Mouse (Mus musculus) adrenal gland, postnatal 25 days (tissue): Measurements from ENCODE around the gene Ntrk2. TPM values are rescaled to one million over a fixed set of nuclear protein-coding genes. Genes with fewer than 3 reads are reported as not detected.

Experiments
- DNase-seq: peaks from one replicate; pipeline ENCODE4 v3.0.0; 2021; ENCODE audit warnings: mixed read lengths
- total RNA-seq: library from RNA; stranded (reverse); gene quantifications from 2 replicates; pipeline ENCODE4 v1.2.3, GENCODE M21; 2021

Gene Ntrk2
- total RNA-seq, 1 experiment from 2014 or later = 13.3 TPM

- no peak for DNase-seq
Measured at GRCm38 (mm10) chr13:58840731-58841359, 34.5 kb downstream of the Ntrk2 start.

GRCm38 (mm10) chr13:58843826-58844225 is 37.5 kb downstream of the Ntrk2 start:
- DNase-seq = peak; percentile 15

- DNase-seq = no peak
Measured at GRCm38 (mm10) chr13:58848578-58848977, 42.2 kb downstream of the Ntrk2 start.

- no peak for DNase-seq
Measured at GRCm38 (mm10) chr13:58853685-58854084, 47.3 kb downstream of the Ntrk2 start.

GRCm38 (mm10) chr13:58866239-58866638 is 59.9 kb downstream of the Ntrk2 start:
- DNase-seq = no peak

GRCm38 (mm10) chr13:58866776-58867435 is 60.5 kb downstream of the Ntrk2 start:
- DNase-seq = no peak

GRCm38 (mm10) chr13:58882468-58882867 is 76.1 kb downstream of the Ntrk2 start:
- no peak for DNase-seq

- no peak for DNase-seq
Measured at GRCm38 (mm10) chr13:58882916-58883315, 76.5 kb downstream of the Ntrk2 start.

GRCm38 (mm10) chr13:58886108-58886507 is 79.7 kb downstream of the Ntrk2 start:
- DNase-seq = no peak

GRCm38 (mm10) chr13:58896254-58896910 is 90.0 kb downstream of the Ntrk2 start:
- no peak for DNase-seq

- DNase-seq = no peak
Measured at GRCm38 (mm10) chr13:58899337-58899736, 93.0 kb downstream of the Ntrk2 start.

- no peak for DNase-seq
Measured at GRCm38 (mm10) chr13:58902313-58902712, 95.9 kb downstream of the Ntrk2 start.

GRCm38 (mm10) chr13:58904742-58905735 is 98.7 kb downstream of the Ntrk2 start:
- DNase-seq = no peak

GRCm38 (mm10) chr13:58911936-58912335 is 105.6 kb downstream of the Ntrk2 start:
- no peak for DNase-seq

- no peak for DNase-seq
Measured at GRCm38 (mm10) chr13:58912559-58912958, 106.2 kb downstream of the Ntrk2 start.

- no peak for DNase-seq
Measured at GRCm38 (mm10) chr13:58914061-58914814, 107.9 kb downstream of the Ntrk2 start.

- DNase-seq = no peak
Measured at GRCm38 (mm10) chr13:58916348-58916747, 110.0 kb downstream of the Ntrk2 start.

GRCm38 (mm10) chr13:58920241-58920640 is 113.9 kb downstream of the Ntrk2 start:
- no peak for DNase-seq

- DNase-seq = no peak
Measured at GRCm38 (mm10) chr13:58921255-58921654, 114.9 kb downstream of the Ntrk2 start.

GRCm38 (mm10) chr13:58921705-58922104 is 115.3 kb downstream of the Ntrk2 start:
- no peak for DNase-seq

GRCm38 (mm10) chr13:58922174-58922573 is 115.8 kb downstream of the Ntrk2 start:
- no peak for DNase-seq
